Mouse (Mus musculus) forebrain, postnatal 0 days (tissue): ENCODE measurements around the gene Cadps. TPM values are rescaled to one million over a fixed set of nuclear protein-coding genes. Genes with fewer than 3 reads are reported as not detected.

Experiments
- ATAC-seq: fragments of 200-750 bp; cut with Nextera tagmentation; 2 replicates; pipeline ENCODE4 v1.8.0; 2017; ENCODE audit warnings: mild to moderate bottlenecking, moderate library complexity
- DNase-seq: peaks from one replicate; pipeline ENCODE4 v3.0.0-alpha.2; 2015
- H3K27ac ChIP-seq: fragments of 300-500 bp; sonication (generic); 2 replicates; pipeline ENCODE4 v1.5.1; 2014; ENCODE audit warnings: low read depth, mild to moderate bottlenecking, antibody characterized with exemption, low read length, moderate library complexity, mixed read lengths
- H3K27me3 ChIP-seq: fragments of 300-500 bp; sonication (generic); 2 replicates; pipeline ENCODE4 v1.6.1; 2014; ENCODE audit warnings: mild to moderate bottlenecking, low read length, mixed read lengths; ENCODE audit not compliant: insufficient read depth
- H3K36me3 ChIP-seq: fragments of 300-500 bp; sonication (generic); 2 replicates; pipeline ENCODE4 v1.6.1; 2014; ENCODE audit warnings: mild to moderate bottlenecking, moderate library complexity; ENCODE audit not compliant: insufficient read depth
- H3K4me1 ChIP-seq: fragments of 300-500 bp; sonication (generic); 2 replicates; pipeline ENCODE4 v1.6.1; 2014; ENCODE audit warnings: antibody characterized with exemption; ENCODE audit not compliant: insufficient read depth
- H3K4me2 ChIP-seq: fragments of 300-500 bp; sonication (generic); 2 replicates; pipeline ENCODE4 v1.6.1; 2014; ENCODE audit warnings: low read depth, mild to moderate bottlenecking, moderate library complexity
- H3K4me3 ChIP-seq: fragments of 300-500 bp; sonication (generic); 2 replicates; pipeline ENCODE4 v1.5.1; 2014; ENCODE audit warnings: low read depth, low read length, mixed read lengths
- H3K9ac ChIP-seq: fragments of 300-500 bp; sonication (generic); 2 replicates; pipeline ENCODE4 v1.6.1; 2014; ENCODE audit warnings: mild to moderate bottlenecking
- H3K9me3 ChIP-seq: fragments of 300-500 bp; sonication (generic); 2 replicates; pipeline ENCODE4 v1.6.1; 2016; ENCODE audit warnings: low read length
- CTCF ChIP-seq: sonication (generic); IDR thresholded peaks from 2 replicates; pipeline ENCODE4 v1.5.1; 2016; ENCODE audit warnings: antibody characterized with exemption, control low read depth, low read depth
- WGBS: fragments of 180-500 bp; shearing (Covaris S2); extraction: QIAGEN DNeasy Blood & Tissue Kit; methylation state at CpG from one replicate; pipeline ENCODE4 v1.1.7; 2014; 5-methylcytosine and 5-hydroxymethylcytosine counted together
- polyA plus RNA-seq: library from polyadenylated mRNA; unstranded; fragments of >200 nt; fragmentation: Nextera tagmentation; extraction: Ambion mirVana; gene quantifications from 2 replicates; pipeline ENCODE4 v1.2.1, GENCODE M21; 2015
- total RNA-seq: library from RNA; depleted of rRNA; stranded (reverse); fragments of >200 nt; gene quantifications from 2 replicates; pipeline ENCODE4 v1.2.3, GENCODE M21; 2014

Cadps gene
- total and polyA plus RNA-seq, 2 experiments from 2014 or later, result 27.2 to 164 TPM

GRCm38 (mm10) chr14:12751821-12752220 lies 71.1 kb downstream of the Cadps start:
- Histone ChIP-seq H3K4me1 (no peaks in the 10 kb centered on the region), H3K4me2 (no peak overlapping the region), H3K27ac (no peak overlapping the region), H3K36me3 (no peaks in the 10 kb centered on the region), H3K4me3 (no peak overlapping the region), H3K9ac (no peak overlapping the region), H3K27me3 (no peaks in the 10 kb centered on the region), H3K9me3 (no peaks in the 10 kb centered on the region)
- DNase-seq (no peak), ATAC-seq (no peak)
- TF ChIP-seq CTCF, result no peak
- WGBS, result 68% methylated on average over 1 of the region's 1 CpGs

GRCm38 (mm10) chr14:12730979-12731378 lies 91.9 kb downstream of the Cadps start:
- no peak for ATAC-seq

GRCm38 (mm10) chr14:12722452-12723194 lies 100.3 kb downstream of the Cadps start:
- Histone ChIP-seq H3K4me3 (no peak overlapping the region), H3K27me3 (no peaks in the 10 kb centered on the region), H3K9me3 (no peaks in the 10 kb centered on the region), H3K4me2 (no peak overlapping the region), H3K27ac (no peak overlapping the region), H3K4me1 (peaks cover 7% of the 10 kb centered on the region; the same call in 1 of the 2 replicates), H3K9ac (no peak overlapping the region), H3K36me3 (no peaks in the 10 kb centered on the region)
- no peak for TF ChIP-seq CTCF
- ATAC-seq (no peak), DNase-seq (no peak)
- 93% methylated on average over 1 of the region's 1 CpGs for WGBS

More at GRCm38 (mm10) chr14:12730979-12731378, 91.9 kb downstream of the Cadps start:
- Histone ChIP-seq H3K27ac (no peak overlapping the region), H3K4me2 (no peak overlapping the region), H3K9ac (no peak overlapping the region), H3K4me3 (no peak overlapping the region), H3K27me3 (no peaks in the 10 kb centered on the region), H3K36me3 (no peaks in the 10 kb centered on the region), H3K9me3 (no peaks in the 10 kb centered on the region), H3K4me1 (no peaks in the 10 kb centered on the region)
- no peak for TF ChIP-seq CTCF
- WGBS, result 73% methylated on average over 2 of the region's 2 CpGs
- no peak for DNase-seq

GRCm38 (mm10) chr14:12718766-12719165 lies 104.1 kb downstream of the Cadps start:
- Histone ChIP-seq H3K4me2 (no peak overlapping the region), H3K9me3 (no peaks in the 10 kb centered on the region), H3K4me1 (peaks cover 9% of the 10 kb centered on the region; the same call in 1 of the 2 replicates), H3K9ac (no peak overlapping the region), H3K27ac (no peak overlapping the region), H3K4me3 (no peak overlapping the region), H3K36me3 (no peaks in the 10 kb centered on the region), H3K27me3 (no peaks in the 10 kb centered on the region)
- no peak for TF ChIP-seq CTCF
- WGBS, result 15% methylated on average over 3 of the region's 3 CpGs
- ATAC-seq (peak; percentile 70; the same call in 1 of the 2 replicates), DNase-seq (peak; percentile 24)

GRCm38 (mm10) chr14:12715906-12716659 lies 106.8 kb downstream of the Cadps start:
- no peak for TF ChIP-seq CTCF
- no peak overlapping the region for H3K9ac ChIP-seq
- DNase-seq, result no peak
- no peaks in the 10 kb centered on the region for H3K27me3 ChIP-seq
- no peak overlapping the region for H3K27ac ChIP-seq
- H3K4me1 ChIP-seq, result peaks cover 9% of the 10 kb centered on the region; the same call in 1 of the 2 replicates
- no peak overlapping the region for H3K4me3 ChIP-seq
- no peaks in the 10 kb centered on the region for H3K9me3 ChIP-seq
- no peak overlapping the region for H3K4me2 ChIP-seq
- WGBS, result 67% methylated on average over 2 of the region's 2 CpGs
- no peak for ATAC-seq
- no peaks in the 10 kb centered on the region for H3K36me3 ChIP-seq

GRCm38 (mm10) chr14:12707395-12707794 lies 115.5 kb downstream of the Cadps start:
- Histone ChIP-seq H3K4me2 (no peak overlapping the region), H3K27ac (no peak overlapping the region), H3K27me3 (no peaks in the 10 kb centered on the region), H3K36me3 (peaks cover 13% of the 10 kb centered on the region; the same call in 1 of the 2 replicates), H3K9me3 (no peaks in the 10 kb centered on the region), H3K4me1 (no peaks in the 10 kb centered on the region), H3K9ac (no peak overlapping the region), H3K4me3 (no peak overlapping the region)
- ATAC-seq (no peak), DNase-seq (no peak)
- WGBS, result 88% methylated on average over 3 of the region's 3 CpGs
- no peak for TF ChIP-seq CTCF

GRCm38 (mm10) chr14:12704461-12704860 lies 118.4 kb downstream of the Cadps start:
- Histone ChIP-seq H3K4me3 (no peak overlapping the region), H3K36me3 (peaks cover 13% of the 10 kb centered on the region; the same call in 1 of the 2 replicates), H3K4me2 (no peak overlapping the region), H3K9me3 (no peaks in the 10 kb centered on the region), H3K27ac (no peak overlapping the region), H3K9ac (no peak overlapping the region), H3K27me3 (no peaks in the 10 kb centered on the region), H3K4me1 (no peaks in the 10 kb centered on the region)
- WGBS, result 53% methylated on average over 2 of the region's 2 CpGs
- no peak for ATAC-seq
- TF ChIP-seq CTCF, result no peak
- DNase-seq, result no peak
